Mouse (Mus musculus) heart, adult 18-20 months (tissue): ENCODE data around the gene Kcnh1. TPM values are rescaled to one million over a fixed set of nuclear protein-coding genes. Genes with fewer than 3 reads are reported as not detected.

Experiments
- DNase-seq, 2 experiments: peaks; one replicate each; pipeline ENCODE4 v3.0.0; 2021 to 2022; ENCODE audit warnings: mixed read lengths in 1 of 2
- total RNA-seq, 2 experiments: library from RNA; stranded (reverse); gene quantifications; 2 replicates each; pipeline ENCODE4 v1.2.3; 2021

Kcnh1 gene
- total RNA-seq, 2 experiments from 2014 or later, result 0.15 TPM

GRCm38 (mm10) chr1:192268878-192269277 is 78.3 kb downstream of the Kcnh1 start:
- DNase-seq, result no peak

- DNase-seq, result no peak
Observed at GRCm38 (mm10) chr1:192269911-192270310, 79.3 kb downstream of the Kcnh1 start.

GRCm38 (mm10) chr1:192277801-192278385 is 87.3 kb downstream of the Kcnh1 start:
- no peak for DNase-seq

GRCm38 (mm10) chr1:192284340-192284739 is 93.8 kb downstream of the Kcnh1 start:
- DNase-seq, result no peak

- DNase-seq, result no peak
Observed at GRCm38 (mm10) chr1:192284950-192285349, 94.4 kb downstream of the Kcnh1 start.

- no peak for DNase-seq
Observed at GRCm38 (mm10) chr1:192288456-192288855, 97.9 kb downstream of the Kcnh1 start.

GRCm38 (mm10) chr1:192291286-192291685 is 100.7 kb downstream of the Kcnh1 start:
- DNase-seq, result no peak

GRCm38 (mm10) chr1:192293391-192293790 is 102.8 kb downstream of the Kcnh1 start:
- DNase-seq, result no peak

- no peak for DNase-seq
Observed at GRCm38 (mm10) chr1:192293921-192294320, 103.3 kb downstream of the Kcnh1 start.

GRCm38 (mm10) chr1:192295243-192295860 is 104.8 kb downstream of the Kcnh1 start:
- DNase-seq, result no peak

- no peak for DNase-seq
Observed at GRCm38 (mm10) chr1:192295902-192296301, 105.3 kb downstream of the Kcnh1 start.

- DNase-seq, result no peak
Observed at GRCm38 (mm10) chr1:192297481-192298128, 107.0 kb downstream of the Kcnh1 start.

- DNase-seq, result no peak
Observed at GRCm38 (mm10) chr1:192300417-192300816, 109.8 kb downstream of the Kcnh1 start.

GRCm38 (mm10) chr1:192303615-192304014 is 113.0 kb downstream of the Kcnh1 start:
- DNase-seq, result no peak

GRCm38 (mm10) chr1:192305155-192305554 is 114.6 kb downstream of the Kcnh1 start:
- no peak for DNase-seq

- DNase-seq, result no peak
Observed at GRCm38 (mm10) chr1:192307055-192307454, 116.5 kb downstream of the Kcnh1 start.

- no peak for DNase-seq
Observed at GRCm38 (mm10) chr1:192311298-192311697, 120.7 kb downstream of the Kcnh1 start.

GRCm38 (mm10) chr1:192311851-192312438 is 121.4 kb downstream of the Kcnh1 start:
- DNase-seq, result no peak

- DNase-seq, result no peak
Observed at GRCm38 (mm10) chr1:192312446-192312845, 121.9 kb downstream of the Kcnh1 start.

- DNase-seq, result no peak
Observed at GRCm38 (mm10) chr1:192312998-192313397, 122.4 kb downstream of the Kcnh1 start.

GRCm38 (mm10) chr1:192313571-192313972 is 123.0 kb downstream of the Kcnh1 start:
- no peak for DNase-seq

GRCm38 (mm10) chr1:192314044-192314443 is 123.5 kb downstream of the Kcnh1 start:
- DNase-seq, result no peak

GRCm38 (mm10) chr1:192315392-192316070 is 125.0 kb downstream of the Kcnh1 start:
- DNase-seq, result no peak
